Comparison of ENCODE assay signal across 10 mouse cellular contexts in the genomic region with DNA sequence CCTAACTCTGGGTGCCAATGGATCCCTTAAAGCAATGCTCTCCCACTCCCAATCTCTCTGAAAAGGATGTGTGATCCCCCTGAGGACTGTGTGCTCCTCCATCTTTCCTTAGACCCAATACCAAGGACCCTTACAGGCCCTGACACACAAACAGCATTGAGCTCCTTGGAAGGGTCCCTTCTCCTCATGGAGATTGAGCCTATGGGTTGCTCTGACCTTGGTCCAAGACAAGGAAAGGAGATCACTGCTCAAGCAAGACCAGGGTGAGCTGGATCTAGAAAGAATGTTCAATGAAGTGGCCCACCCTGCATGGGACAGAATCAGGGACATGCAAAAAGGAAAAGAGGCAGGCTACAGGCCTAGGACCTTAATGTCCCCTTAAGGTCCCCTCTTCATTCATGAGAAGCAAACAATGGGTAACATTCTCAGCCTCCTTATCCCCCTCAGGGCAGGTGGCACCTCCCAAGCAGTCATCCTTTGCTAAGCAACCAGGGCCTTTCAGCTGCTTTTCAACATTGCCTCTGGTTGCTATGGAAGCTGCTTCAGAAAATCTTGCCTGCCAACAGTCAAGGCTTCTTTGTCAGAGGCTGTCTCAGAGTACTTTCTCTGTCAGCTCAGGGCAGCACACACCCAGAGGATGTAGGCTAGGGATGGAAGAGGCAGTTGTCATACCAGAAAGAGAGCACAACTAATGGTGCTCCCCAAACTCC.
DNase-seq lines count a peak whose midpoint lies in the region; ATAC-seq and TF ChIP-seq lines count a peak whose summit lies in the region.
"Had no signal": no experiment of that assay in that cellular context is flagged by ENCODE, and none has a peak within 500 bp of the region (broad histone marks: within the 10 kb centered on the region; RNA-seq: fewer than 3 reads in every experiment).

No protein-coding gene starts in this region.

- H3K36me3 ChIP-seq in forebrain, embryonic 15.5 days: no peaks in the 10 kb centered on the region
- no peaks in the 10 kb centered on the region for H3K36me3 ChIP-seq in midbrain, embryonic 16.5 days (ENCODE audit: control insufficient read depth, insufficient read depth, low read length)
- no peaks in the 10 kb centered on the region for H3K36me3 ChIP-seq in heart, embryonic 12.5 days
- H3K36me3 ChIP-seq: heart, embryonic 15.5 days had no signal

- H3K4me3 ChIP-seq in forebrain, embryonic 15.5 days: no peak overlapping the region
- no peak overlapping the region for H3K4me3 ChIP-seq in midbrain, embryonic 16.5 days (ENCODE audit: low read depth, low read length)
- H3K4me3 ChIP-seq in heart, embryonic 12.5 days: no peak overlapping the region
- H3K4me3 ChIP-seq: heart, embryonic 15.5 days had no signal

- peak overlapping the region; percentile 25; the same call in 1 of the 2 replicates for H3K27ac ChIP-seq in forebrain, embryonic 15.5 days (replicated peaks)
- H3K27ac ChIP-seq in midbrain, embryonic 16.5 days (ENCODE audit: low read length): peak overlapping the region; percentile 56; the same call in 1 of the 2 replicates
- no peak overlapping the region for H3K27ac ChIP-seq in heart, embryonic 12.5 days (ENCODE audit: poor library complexity, severe bottlenecking)
- H3K27ac ChIP-seq: heart, embryonic 15.5 days had no signal

- no peak overlapping the region for H3K9ac ChIP-seq in forebrain, embryonic 15.5 days (replicated peaks)
- H3K9ac ChIP-seq in midbrain, embryonic 16.5 days (ENCODE audit: low read depth, low read length): no peak overlapping the region
- H3K9ac ChIP-seq in heart, embryonic 12.5 days: no peak overlapping the region
- H3K9ac ChIP-seq: heart, embryonic 15.5 days had no signal

- no peak for TF ChIP-seq POLR2A in brain, embryonic 14.5 days (IDR thresholded peaks at IDR 0.05; ENCODE audit: borderline replicate concordance, extremely low read depth, insufficient read depth, insufficient read length, poor library complexity, severe bottlenecking)

- H3K4me2 ChIP-seq in forebrain, embryonic 15.5 days (replicated peaks): no peak overlapping the region
- no peak overlapping the region for H3K4me2 ChIP-seq in midbrain, embryonic 16.5 days (ENCODE audit: low read length)
- H3K4me2 ChIP-seq in heart, embryonic 12.5 days: no peak overlapping the region
- H3K4me2 ChIP-seq: heart, embryonic 15.5 days had no signal

- peak; percentile 84 for ATAC-seq in forebrain, embryonic 15.5 days (replicated peaks)
- ATAC-seq in midbrain, embryonic 16.5 days: peak; percentile 91
- no peak for ATAC-seq in activated CD4-positive, CD25-positive, alpha-beta regulatory T cell, adult 4 months
- no peak for ATAC-seq in heart, embryonic 12.5 days (ENCODE audit: insufficient number of reproducible peaks, low FRiP score)

- peak; percentile 85 for DNase-seq in brain, embryonic 14.5 days (ENCODE audit: low read depth)
- peak; percentile 32 to 52 for DNase-seq in layer of hippocampus, postnatal 10 days (ENCODE audit: low spot score in 2 of 2)
- DNase-seq in adrenal gland, postnatal 4 days (ENCODE audit: low spot score in 2 of 2): no peak
- DNase-seq in testis, postnatal 14 days (ENCODE audit: low spot score): no peak
- DNase-seq: adrenal gland, postnatal 25 days had no signal

- H3K4me1 ChIP-seq in forebrain, embryonic 15.5 days: peaks cover 9% of the 10 kb centered on the region
- H3K4me1 ChIP-seq in midbrain, embryonic 16.5 days (ENCODE audit: control insufficient read depth, insufficient read depth, low read length): peaks cover 6% of the 10 kb centered on the region
- H3K4me1 ChIP-seq in heart, embryonic 12.5 days (replicated peaks): no peaks in the 10 kb centered on the region
- H3K4me1 ChIP-seq: heart, embryonic 15.5 days had no signal

- TF ChIP-seq CTCF in brain, embryonic 14.5 days (IDR thresholded peaks at IDR 0.05; ENCODE audit: borderline replicate concordance, extremely low read depth, insufficient read depth, insufficient read length): no peak

- H3K9me3 ChIP-seq in forebrain, embryonic 15.5 days: no peaks in the 10 kb centered on the region
- no peaks in the 10 kb centered on the region for H3K9me3 ChIP-seq in midbrain, embryonic 16.5 days (replicated peaks; ENCODE audit: control insufficient read depth, low read length, poor library complexity, severe bottlenecking)
- H3K9me3 ChIP-seq in heart, embryonic 12.5 days (replicated peaks): no peaks in the 10 kb centered on the region
- H3K9me3 ChIP-seq: heart, embryonic 15.5 days had no signal

- H3K27me3 ChIP-seq in forebrain, embryonic 15.5 days: no peaks in the 10 kb centered on the region
- no peaks in the 10 kb centered on the region for H3K27me3 ChIP-seq in midbrain, embryonic 16.5 days (ENCODE audit: control insufficient read depth, insufficient read depth, low read depth, low read length)
- H3K27me3 ChIP-seq in heart, embryonic 12.5 days (replicated peaks): no peaks in the 10 kb centered on the region
- H3K27me3 ChIP-seq: heart, embryonic 15.5 days had no signal

Comparison
In these comparisons a context has a peak if more than half of its experiments do, and no peak if none do; other contexts are left out.
1. DNase-seq: peak in brain, embryonic 14.5 days (single experiment) and layer of hippocampus, postnatal 10 days (2 of 2); none in adrenal gland, postnatal 4 days (0 of 2) and testis, postnatal 14 days (single experiment).
2. ATAC-seq: peak in forebrain, embryonic 15.5 days (single experiment) and midbrain, embryonic 16.5 days (single experiment); none in activated CD4-positive, CD25-positive, alpha-beta regulatory T cell, adult 4 months (single experiment) and heart, embryonic 12.5 days (single experiment).